Mouse (Mus musculus) olfactory bulb, adult 2 months (tissue): ENCODE measurements around the gene Tsga10. TPM values are rescaled to one million over a fixed set of nuclear protein-coding genes. Genes with fewer than 3 reads are reported as not detected.
"Not testable (repeated sequence)": the region's sequence is repeated elsewhere in the genome, so short reads cannot be mapped to it uniquely, and the experiment has no call there.

Source experiments
- H3K27ac ChIP-seq: fragments of 200-500 bp; 2 replicates; pipeline ENCODE4 v1.5.1; 2012; ENCODE audit warnings: low read depth, low read length; ENCODE audit not compliant: insufficient read depth
- H3K4me1 ChIP-seq: fragments of 200-500 bp; 2 replicates; pipeline ENCODE4 v1.6.1; 2012; ENCODE audit warnings: low read length; ENCODE audit not compliant: control insufficient read depth, insufficient read depth
- H3K4me3 ChIP-seq: fragments of 200-500 bp; 2 replicates; pipeline ENCODE4 v1.5.1; 2012; ENCODE audit warnings: mild to moderate bottlenecking, low read depth, low read length, moderate library complexity; ENCODE audit not compliant: insufficient read depth
- CTCF ChIP-seq: fragments of 200-500 bp; IDR thresholded peaks from 2 replicates; pipeline ENCODE4 v1.5.1; 2012; ENCODE audit warnings: low read depth, mild to moderate bottlenecking, low read length, moderate library complexity; ENCODE audit not compliant: insufficient read depth
- POLR2A ChIP-seq: fragments of 200-500 bp; IDR thresholded peaks from 2 replicates; pipeline ENCODE4 v1.6.1; 2012; ENCODE audit warnings: mild to moderate bottlenecking, low read depth, low read length, moderate library complexity; ENCODE audit not compliant: insufficient read depth
- WGBS: fragments of 180-500 bp; shearing (Covaris S2); methylation state at CpG from one replicate; pipeline ENCODE4 v1.1.7; 2018; 5-methylcytosine and 5-hydroxymethylcytosine counted together
- polyA plus RNA-seq: library from polyadenylated mRNA; stranded (reverse); fragments of >200 nt; gene quantifications from 2 replicates; pipeline ENCODE4 v1.2.4, GENCODE M21; 2012; ENCODE audit warnings: low replicate concordance; ENCODE audit not compliant: missing spikeins, insufficient read depth, insufficient read length

Tsga10 gene
- polyA plus RNA-seq, 1 experiment: not detected

DNA sequence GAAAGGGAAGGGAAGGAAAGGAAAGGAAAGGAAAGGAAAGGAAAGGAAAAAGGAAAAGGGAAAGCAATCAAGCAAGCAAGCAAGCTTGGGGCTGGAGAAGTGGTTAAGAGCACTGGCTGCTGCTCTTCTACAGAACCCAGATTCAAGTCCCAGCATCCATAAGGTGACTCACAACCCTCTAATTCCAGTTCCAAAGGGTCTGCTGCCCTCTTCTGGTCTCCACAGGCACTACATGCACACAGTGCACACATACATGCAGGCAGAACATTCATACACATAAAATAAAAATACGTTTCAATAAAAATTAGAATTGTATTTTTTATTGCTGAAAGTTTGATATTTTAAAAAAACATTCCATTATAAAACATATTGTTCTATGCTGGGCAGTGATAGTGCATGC, 827 bp upstream of the Tsga10 start:
- Histone ChIP-seq H3K4me3 (no peak overlapping the region), H3K4me1 (peaks cover 3% of the 10 kb centered on the region), H3K27ac (no peak overlapping the region)
- 78% methylated on average over 1 of the region's 1 CpGs for WGBS
- TF ChIP-seq CTCF: no peak
- no peak for TF ChIP-seq POLR2A

DNA sequence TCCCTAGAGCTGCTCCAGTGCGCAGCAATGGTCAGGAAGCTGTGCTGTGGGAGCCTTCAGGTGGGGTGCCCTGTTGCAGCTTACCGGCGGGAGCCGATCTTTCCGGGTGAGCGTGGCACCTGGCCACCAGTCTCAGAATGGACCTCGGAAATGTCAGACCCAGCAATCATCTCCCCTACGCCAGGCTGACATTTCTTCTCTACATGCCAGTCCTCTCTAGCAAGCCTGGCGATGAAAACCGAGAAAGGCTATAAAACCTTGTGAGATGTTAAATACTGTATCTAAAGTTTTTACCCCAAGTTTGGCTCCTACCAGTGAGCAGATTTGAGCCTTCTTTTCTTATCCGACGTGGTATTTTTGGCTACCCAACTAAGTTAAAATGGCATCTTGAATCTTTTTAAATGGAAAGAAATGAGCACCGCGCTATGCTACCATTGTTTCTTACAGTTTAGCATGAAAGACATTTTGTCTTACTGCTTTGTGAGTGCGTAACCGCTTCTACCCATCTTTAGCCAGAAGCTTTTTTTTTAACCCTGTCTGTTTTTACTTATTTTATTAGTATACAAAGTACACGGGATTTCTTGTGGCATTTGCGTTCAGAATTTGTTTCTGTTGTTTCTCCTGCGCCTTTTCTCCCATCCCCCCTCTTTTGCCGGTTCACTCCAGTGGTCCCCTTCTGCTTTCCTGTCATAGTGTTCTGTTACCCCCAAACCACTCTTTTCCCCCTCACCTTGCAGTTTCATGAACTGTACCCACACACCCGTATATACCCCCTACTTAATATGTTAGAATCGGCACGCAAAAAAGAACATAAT, 621 bp downstream of the Tsga10 start:
- TF ChIP-seq POLR2A (no peak), CTCF (no peak)
- Histone ChIP-seq H3K27ac (peak overlapping the region; percentile 89), H3K4me1 (no peaks in the 10 kb centered on the region), H3K4me3 (peak overlapping the region; percentile 66)
- WGBS: 7% methylated on average over 23 of the region's 23 CpGs

DNA sequence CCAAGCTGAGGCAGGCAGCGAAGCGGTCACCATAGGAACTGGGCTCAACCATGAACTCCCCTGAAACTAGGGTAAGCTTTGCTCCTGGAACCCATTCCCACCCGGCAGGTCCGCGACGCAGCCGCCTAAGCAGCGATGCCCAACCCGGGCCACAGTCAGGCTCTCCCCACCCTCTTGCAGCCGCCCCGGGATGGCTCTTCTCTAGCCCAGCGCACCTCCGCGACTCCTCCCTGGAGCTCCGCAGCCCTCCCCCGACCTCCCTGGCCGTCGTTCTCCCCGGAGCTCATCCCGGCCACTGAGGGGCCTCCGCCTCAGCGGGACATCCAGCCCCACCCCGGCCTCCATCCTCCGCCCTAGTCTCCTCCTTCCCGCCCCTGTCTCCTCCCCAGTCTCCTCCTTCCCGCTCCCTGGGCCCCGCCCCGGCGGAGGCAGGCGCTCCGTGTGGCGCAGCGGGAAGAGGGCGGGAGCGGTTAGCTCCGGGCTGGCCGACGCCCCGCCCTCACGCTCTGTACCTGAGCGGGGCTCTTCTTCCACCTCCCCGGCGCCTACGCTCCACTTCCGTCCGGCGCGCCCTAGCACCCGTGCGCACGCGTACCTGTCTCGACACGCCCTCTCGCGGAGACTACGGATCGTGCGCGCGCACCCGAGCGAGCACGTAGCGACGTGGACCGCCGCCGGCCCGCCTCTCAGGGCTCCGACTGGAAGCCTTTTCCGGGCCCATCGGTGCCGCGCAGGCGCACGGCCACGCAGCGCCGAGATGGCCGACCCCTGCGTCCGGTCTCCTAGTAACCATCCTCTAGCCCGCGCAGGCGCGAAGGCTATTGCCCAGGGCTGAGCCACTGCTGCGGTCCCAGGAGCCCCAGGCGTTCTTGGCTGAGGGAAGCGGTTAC, 1.5 kb downstream of the Tsga10 start:
- peak overlapping the region; percentile 89 for H3K27ac ChIP-seq
- peak overlapping the region; percentile 66 for H3K4me3 ChIP-seq
- under 1% methylated on average over 90 of the region's 90 CpGs for WGBS
- TF ChIP-seq POLR2A (peak; percentile 89), CTCF (no peak)
- H3K4me1 ChIP-seq: no peaks in the 10 kb centered on the region

DNA sequence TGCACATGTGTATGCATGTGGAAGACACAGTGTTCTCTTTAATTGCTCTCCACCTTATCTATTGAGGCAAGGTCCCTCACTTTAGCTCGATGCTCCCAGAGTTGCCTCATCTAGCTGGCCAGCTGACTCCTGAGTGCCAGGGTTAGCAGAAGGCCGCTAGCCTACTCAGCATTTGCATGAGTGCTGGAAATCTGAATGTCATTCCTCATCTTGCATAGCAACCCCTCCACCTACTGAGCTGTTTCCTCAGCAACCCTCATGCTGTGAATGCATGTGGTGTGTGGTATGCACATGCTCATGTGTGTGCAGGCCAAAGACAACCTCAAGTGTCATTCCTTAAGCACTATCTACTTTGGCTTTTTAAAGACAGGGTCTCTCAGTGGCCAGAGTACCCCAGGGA, 15.5 kb downstream of the Tsga10 start:
- Histone ChIP-seq H3K27ac (no peak overlapping the region), H3K4me1 (no peaks in the 10 kb centered on the region), H3K4me3 (no peak overlapping the region)
- WGBS: 53% methylated on average over 2 of the region's 2 CpGs
- no peak for TF ChIP-seq POLR2A
- TF ChIP-seq CTCF: no peak

DNA sequence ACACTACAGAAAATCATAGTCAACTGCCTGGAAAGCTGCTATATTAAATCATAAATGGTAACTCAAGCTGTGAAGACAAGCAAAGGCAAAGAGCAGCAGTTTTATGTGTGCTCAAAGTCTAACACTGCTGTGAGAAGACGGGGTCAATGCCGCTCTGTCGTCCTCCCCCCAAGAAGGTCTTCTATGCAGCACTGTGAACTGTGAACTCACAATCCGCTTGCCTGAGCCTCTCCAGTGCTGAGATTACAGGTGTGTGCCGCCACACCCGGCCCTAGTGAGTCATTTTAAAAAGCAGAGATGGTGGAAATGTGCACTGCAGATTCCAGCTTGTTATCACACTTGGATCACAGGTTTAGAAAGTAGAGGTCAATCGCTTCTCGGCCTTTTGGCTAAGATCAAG, 19.4 kb downstream of the Tsga10 start:
- WGBS: 88% methylated on average over 8 of the region's 8 CpGs
- TF ChIP-seq CTCF: no peak
- no peak for TF ChIP-seq POLR2A
- no peaks in the 10 kb centered on the region for H3K4me1 ChIP-seq
- no peak overlapping the region for H3K27ac ChIP-seq
- no peak overlapping the region for H3K4me3 ChIP-seq

DNA sequence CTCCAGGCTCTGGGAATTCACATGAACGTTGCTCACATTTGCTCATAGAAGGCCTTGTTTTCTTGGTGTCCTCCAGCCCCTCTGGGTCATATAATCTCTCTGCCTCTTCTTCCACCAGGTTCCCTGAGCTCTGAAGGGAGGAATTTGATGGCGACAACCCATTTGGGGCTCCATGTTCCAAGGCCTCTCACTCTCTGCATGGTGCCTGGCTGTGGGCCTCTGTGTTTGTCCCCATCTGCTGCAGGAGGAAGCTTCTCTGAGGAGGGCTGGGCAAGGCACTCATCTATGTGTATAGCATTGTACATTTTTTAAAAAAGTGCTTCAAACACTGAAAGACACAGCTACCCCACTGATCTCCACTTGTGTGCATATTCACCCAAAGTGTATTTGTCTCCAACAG, 34.5 kb downstream of the Tsga10 start:
- 71% methylated on average over 2 of the region's 2 CpGs for WGBS
- no peak for TF ChIP-seq POLR2A
- no peak for TF ChIP-seq CTCF
- H3K4me3 ChIP-seq: no peak overlapping the region
- H3K27ac ChIP-seq: no peak overlapping the region
- H3K4me1 ChIP-seq: no peaks in the 10 kb centered on the region

DNA sequence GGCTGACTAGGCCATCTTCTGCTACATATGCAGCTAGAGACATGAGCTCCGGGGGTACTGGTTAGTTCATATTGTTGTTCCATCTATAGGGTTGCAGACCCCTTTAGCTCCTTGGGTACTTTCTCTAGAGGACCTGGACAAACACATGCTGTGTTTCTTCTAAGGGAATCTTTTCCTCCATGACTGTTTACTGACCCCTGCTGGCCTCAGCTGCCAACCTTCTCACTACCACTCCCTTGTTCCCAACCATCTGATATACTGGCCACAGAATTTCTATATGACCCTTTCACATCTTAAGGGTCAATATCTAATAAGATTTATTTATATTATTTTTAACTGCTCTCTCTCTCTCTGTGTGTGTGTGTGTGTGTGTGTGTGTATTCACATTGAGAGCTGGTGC, 63.9 kb downstream of the Tsga10 start:
- WGBS: 76% methylated on average over 1 of the region's 1 CpGs
- not testable (repeated sequence) for H3K4me3 ChIP-seq, H3K4me1 ChIP-seq, H3K27ac ChIP-seq

DNA sequence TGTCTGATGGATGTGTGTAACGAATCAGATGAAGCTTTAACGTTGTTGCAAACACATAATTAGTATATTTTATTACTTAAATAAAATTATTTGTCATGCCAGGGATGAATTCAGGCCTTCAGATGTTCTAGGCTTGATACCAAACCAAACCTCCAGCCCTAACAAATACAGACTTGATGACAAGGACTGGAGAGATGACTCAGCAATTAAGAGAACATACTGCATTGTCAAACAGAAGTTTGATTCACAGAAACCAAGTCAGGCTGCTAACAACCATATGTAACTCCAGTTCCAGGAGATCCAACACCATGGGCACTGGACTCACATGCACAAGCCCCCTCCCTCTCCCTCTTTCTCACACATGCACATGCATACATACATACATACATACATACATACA, 65.9 kb downstream of the Tsga10 start:
- Histone ChIP-seq H3K4me3 (no peak overlapping the region), H3K27ac (no peak overlapping the region), H3K4me1 (no peaks in the 10 kb centered on the region)
- TF ChIP-seq POLR2A (no peak), CTCF (no peak)
- 82% methylated on average over 2 of the region's 2 CpGs for WGBS

DNA sequence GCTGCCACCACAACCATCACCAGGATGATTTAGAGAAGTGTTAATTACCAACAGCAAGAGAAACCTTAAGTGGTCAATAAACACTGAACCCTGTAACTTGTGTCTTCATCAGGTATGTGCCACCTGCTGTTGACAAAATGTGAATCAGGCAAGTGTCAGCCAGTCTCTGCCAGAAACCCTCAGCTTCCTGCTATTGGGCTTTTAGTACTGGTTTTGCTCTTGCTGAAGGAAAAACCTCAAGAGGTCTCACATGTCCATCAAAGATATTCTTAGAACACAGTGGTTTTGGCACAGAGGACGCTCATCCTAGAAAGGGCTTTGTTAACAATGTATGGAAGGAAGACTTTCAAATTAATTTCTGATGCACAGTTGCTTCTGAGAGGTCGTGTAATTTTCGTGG, 66.7 kb downstream of the Tsga10 start:
- no peak for TF ChIP-seq POLR2A
- no peak for TF ChIP-seq CTCF
- Histone ChIP-seq H3K4me1 (no peaks in the 10 kb centered on the region), H3K27ac (no peak overlapping the region), H3K4me3 (no peak overlapping the region)
- 67% methylated on average over 3 of the region's 3 CpGs for WGBS

DNA sequence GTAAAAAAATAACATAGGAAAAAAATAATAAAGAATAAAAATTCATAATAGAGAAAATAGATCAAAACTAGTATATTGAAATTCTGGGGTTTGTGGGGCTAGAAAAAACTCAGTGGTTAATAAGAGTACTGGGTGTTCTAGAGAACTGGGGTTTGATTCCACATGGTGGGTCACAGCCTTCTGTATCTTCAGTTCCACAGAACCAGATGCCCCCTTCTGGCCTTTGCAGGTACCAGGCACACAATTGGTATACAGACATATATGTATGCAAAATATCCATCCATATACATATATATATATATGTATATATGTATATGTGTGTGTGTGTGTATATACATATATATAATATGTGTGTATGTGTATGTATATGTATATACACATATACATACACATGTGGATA, 106.8 kb downstream of the Tsga10 start:
- Histone ChIP-seq H3K4me1 (no peaks in the 10 kb centered on the region), H3K4me3 (no peak overlapping the region), H3K27ac (no peak overlapping the region)
- TF ChIP-seq POLR2A (no peak), CTCF (no peak)
